Mouse (Mus musculus) limb, embryonic 11.5 days (tissue): Measurements from ENCODE around the gene Lyz2. TPM values are rescaled to one million over a fixed set of nuclear protein-coding genes. Genes with fewer than 3 reads are reported as not detected.
"Not testable (repeated sequence)": the region's sequence is repeated elsewhere in the genome, so short reads cannot be mapped to it uniquely, and the experiment has no call there.

Experiments used
- ATAC-seq: fragments of 200-750 bp; cut with Nextera tagmentation; 2 replicates; pipeline ENCODE4 v1.8.0; 2017; ENCODE audit warnings: low read depth; ENCODE audit not compliant: insufficient number of reproducible peaks, low FRiP score, low TSS enrichment
- DNase-seq: peaks from one replicate; pipeline ENCODE4 v3.0.0-alpha.2; 2015; ENCODE audit warnings: low spot score
- H3K27ac ChIP-seq: fragments of 300-500 bp; sonication (generic); replicated peaks from 2 replicates; pipeline ENCODE4 v1.5.1; 2014; ENCODE audit warnings: low read depth, mild to moderate bottlenecking, low read length
- H3K27me3 ChIP-seq: fragments of 300-500 bp; sonication (generic); 2 replicates; pipeline ENCODE4 v1.6.1; 2014; ENCODE audit warnings: mild to moderate bottlenecking, low read length, mixed read lengths; ENCODE audit not compliant: control insufficient read depth, insufficient read depth
- H3K36me3 ChIP-seq: fragments of 300-500 bp; sonication (generic); 2 replicates; pipeline ENCODE4 v1.6.1; 2014; ENCODE audit warnings: mild to moderate bottlenecking, low read length, moderate library complexity, mixed read lengths; ENCODE audit not compliant: control insufficient read depth, insufficient read depth
- H3K4me1 ChIP-seq: fragments of 300-500 bp; sonication (generic); 2 replicates; pipeline ENCODE4 v1.6.1; 2014; ENCODE audit warnings: low read length, mixed read lengths; ENCODE audit not compliant: control insufficient read depth, insufficient read depth
- H3K4me2 ChIP-seq: fragments of 300-500 bp; sonication (generic); 2 replicates; pipeline ENCODE4 v1.6.1; 2014; ENCODE audit warnings: low read depth, mild to moderate bottlenecking, moderate library complexity; ENCODE audit not compliant: severe bottlenecking
- H3K4me3 ChIP-seq: fragments of 300-500 bp; sonication (generic); 2 replicates; pipeline ENCODE4 v1.5.1; 2014; ENCODE audit warnings: low read depth, low read length
- H3K9ac ChIP-seq: fragments of 300-500 bp; sonication (generic); 2 replicates; pipeline ENCODE4 v1.6.1; 2014; ENCODE audit warnings: mild to moderate bottlenecking, low read length
- H3K9me3 ChIP-seq: fragments of 300-500 bp; sonication (generic); 2 replicates; pipeline ENCODE4 v1.6.1; 2016; ENCODE audit warnings: low read length; ENCODE audit not compliant: control insufficient read depth
- WGBS: fragments of 180-500 bp; shearing (Covaris S2); extraction: QIAGEN DNeasy Blood & Tissue Kit; methylation state at CpG from one replicate; pipeline ENCODE4 v1.1.7; 2014; 5-methylcytosine and 5-hydroxymethylcytosine counted together
- polyA plus RNA-seq: library from polyadenylated mRNA; unstranded; fragments of >200 nt; fragmentation: Nextera tagmentation; extraction: Ambion mirVana; gene quantifications from 2 replicates; pipeline ENCODE4 v1.2.1, GENCODE M21; 2014

Lyz2 gene
- polyA plus RNA-seq, 1 experiment from 2014 or later: 10.0 TPM

- H3K27ac ChIP-seq: no peak overlapping the region
- ATAC-seq (no peak), DNase-seq (no peak)
- no peak overlapping the region for H3K9ac ChIP-seq
- no peaks in the 10 kb centered on the region for H3K36me3 ChIP-seq
- WGBS: 94% methylated on average over 1 of the region's 1 CpGs
- no peak overlapping the region for H3K4me2 ChIP-seq
- no peaks in the 10 kb centered on the region for H3K4me1 ChIP-seq
- H3K9me3 ChIP-seq: no peaks in the 10 kb centered on the region
- H3K27me3 ChIP-seq: no peaks in the 10 kb centered on the region
- no peak overlapping the region for H3K4me3 ChIP-seq
Measured at GRCm38 (mm10) chr10:117301688-117302087, 19.6 kb upstream of the Lyz2 start.

DNA sequence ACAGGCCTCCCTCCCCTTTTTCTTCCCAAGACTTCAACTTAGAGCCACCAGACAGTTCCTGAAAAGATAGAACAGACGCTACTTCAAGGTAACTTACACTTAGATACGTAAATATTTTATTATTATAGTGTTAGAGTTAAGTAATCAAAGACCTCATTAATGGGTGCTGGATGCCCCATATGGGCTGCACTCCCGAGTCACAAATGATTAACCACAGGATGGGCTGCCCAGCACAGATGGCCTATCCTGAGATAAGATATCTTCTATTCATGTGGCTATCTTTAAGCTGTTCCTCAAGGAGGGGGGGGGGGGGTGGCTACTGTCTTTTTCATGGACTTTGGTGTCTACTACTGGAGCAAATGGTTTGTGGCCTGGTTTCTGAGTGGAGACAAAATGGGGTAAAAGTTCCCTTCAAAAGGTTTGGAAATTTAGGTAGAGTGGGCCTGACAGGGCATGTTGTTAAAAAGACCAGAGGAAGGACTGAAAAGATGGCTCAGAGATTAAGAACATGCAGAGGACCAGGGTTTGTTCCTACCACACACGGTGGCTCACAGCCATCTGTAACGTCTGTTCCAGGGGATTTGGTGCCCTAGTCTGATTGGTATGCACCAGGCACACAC lies 17.9 kb upstream of the Lyz2 start:
- Histone ChIP-seq H3K4me2 (no peak overlapping the region), H3K36me3 (no peaks in the 10 kb centered on the region), H3K27me3 (no peaks in the 10 kb centered on the region), H3K9ac (no peak overlapping the region), H3K27ac (no peak overlapping the region), H3K4me3 (no peak overlapping the region), H3K4me1 (no peaks in the 10 kb centered on the region), H3K9me3 (no peaks in the 10 kb centered on the region)
- DNase-seq (no peak), ATAC-seq (no peak)
- 80% methylated on average over 5 of the region's 5 CpGs for WGBS

DNA sequence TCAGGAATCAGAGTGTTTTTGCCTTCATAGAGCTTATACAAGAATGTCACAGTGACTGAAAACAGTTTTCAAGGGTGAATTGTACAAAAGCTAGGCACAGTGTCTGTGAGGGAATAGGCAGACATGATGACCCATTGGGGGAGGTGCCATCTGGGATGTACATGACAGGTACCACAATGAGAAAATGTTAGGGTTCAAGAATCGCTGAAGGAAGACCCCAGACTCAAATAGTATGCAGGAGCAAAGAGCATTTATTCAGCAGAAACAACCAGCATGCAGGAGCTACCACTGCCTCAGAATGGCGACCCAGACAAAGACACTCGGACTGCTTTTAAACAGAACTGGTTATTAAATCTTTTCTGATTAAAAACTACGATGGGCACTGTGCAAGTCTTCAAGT lies 17.0 kb upstream of the Lyz2 start:
- ATAC-seq (no peak), DNase-seq (no peak)
- Histone ChIP-seq H3K9ac (no peak overlapping the region), H3K36me3 (no peaks in the 10 kb centered on the region), H3K4me1 (no peaks in the 10 kb centered on the region), H3K4me3 (no peak overlapping the region), H3K4me2 (no peak overlapping the region), H3K9me3 (no peaks in the 10 kb centered on the region), H3K27me3 (no peaks in the 10 kb centered on the region), H3K27ac (no peak overlapping the region)
- WGBS: 79% methylated on average over 4 of the region's 4 CpGs

DNA sequence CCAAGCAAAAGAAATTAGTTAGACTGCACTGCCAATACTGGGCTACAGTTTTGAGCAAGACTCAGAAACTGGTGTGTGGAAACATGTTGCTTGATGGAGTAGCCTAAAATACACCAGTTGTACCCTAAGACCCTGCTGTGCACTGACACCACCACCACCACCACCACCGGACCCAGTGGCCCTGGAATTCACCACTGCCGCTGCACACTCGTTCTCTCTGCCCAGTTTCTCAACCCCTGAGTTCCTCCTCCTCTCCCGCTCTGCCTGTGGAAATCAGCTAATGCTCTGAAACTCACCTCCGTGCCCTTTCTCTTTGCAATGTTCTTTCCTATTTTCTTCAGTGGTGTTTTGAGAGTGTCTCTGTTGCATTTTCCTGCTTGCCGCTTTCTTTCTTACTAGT lies 16.2 kb upstream of the Lyz2 start:
- Histone ChIP-seq H3K27ac (no peak overlapping the region), H3K9me3 (no peaks in the 10 kb centered on the region), H3K9ac (no peak overlapping the region), H3K36me3 (no peaks in the 10 kb centered on the region), H3K4me1 (no peaks in the 10 kb centered on the region), H3K4me2 (no peak overlapping the region), H3K27me3 (no peaks in the 10 kb centered on the region), H3K4me3 (no peak overlapping the region)
- WGBS: 80% methylated on average over 6 of the region's 6 CpGs
- no peak for ATAC-seq
- DNase-seq: no peak

GRCm38 (mm10) chr10:117292671-117293070 lies 10.6 kb upstream of the Lyz2 start, which contains the start of gene Lyz1:
TSS of gene Lyz1 (minus strand) at chr10:117292868.
- no peak for ATAC-seq
- WGBS: 81% methylated on average over 5 of the region's 5 CpGs

DNA sequence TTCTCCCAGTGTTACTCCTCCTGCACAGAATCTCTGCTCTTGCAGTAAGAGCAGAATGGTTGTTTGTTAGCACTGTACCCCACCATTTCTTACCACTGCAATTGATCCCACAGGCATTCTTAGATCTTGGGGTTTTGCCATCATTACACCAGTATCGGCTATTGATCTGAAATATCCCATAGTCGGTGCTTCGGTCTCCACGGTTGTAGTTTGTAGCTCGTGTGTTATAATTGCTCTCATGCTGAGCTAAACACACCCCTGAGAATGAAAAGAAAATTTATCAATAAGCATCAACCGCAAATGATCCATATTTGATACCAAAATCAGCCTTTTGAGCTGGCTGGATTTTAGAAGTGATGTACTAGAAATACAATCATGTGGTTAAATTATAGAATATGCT lies 8.8 kb upstream of the Lyz2 start:
- not testable (repeated sequence) for DNase-seq, H3K27ac ChIP-seq, H3K4me2 ChIP-seq, H3K9me3 ChIP-seq, ATAC-seq, H3K4me1 ChIP-seq, H3K27me3 ChIP-seq, H3K4me3 ChIP-seq, H3K9ac ChIP-seq, H3K36me3 ChIP-seq
- 93% methylated on average over 6 of the region's 6 CpGs for WGBS

More at GRCm38 (mm10) chr10:117292671-117293070, 10.6 kb upstream of the Lyz2 start, which contains the start of gene Lyz1:
- Histone ChIP-seq H3K27ac (no peak within 1 kb of the TSS), H3K4me1 (no peaks in the 10 kb centered on the region), H3K27me3 (no peaks in the 10 kb centered on the region), H3K36me3 (no peaks in the 10 kb centered on the region), H3K9me3 (no peaks in the 10 kb centered on the region), H3K4me2 (no peak within 1 kb of the TSS), H3K9ac (no peak within 1 kb of the TSS), H3K4me3 (no peak within 1 kb of the TSS)
- no peak for DNase-seq

DNA sequence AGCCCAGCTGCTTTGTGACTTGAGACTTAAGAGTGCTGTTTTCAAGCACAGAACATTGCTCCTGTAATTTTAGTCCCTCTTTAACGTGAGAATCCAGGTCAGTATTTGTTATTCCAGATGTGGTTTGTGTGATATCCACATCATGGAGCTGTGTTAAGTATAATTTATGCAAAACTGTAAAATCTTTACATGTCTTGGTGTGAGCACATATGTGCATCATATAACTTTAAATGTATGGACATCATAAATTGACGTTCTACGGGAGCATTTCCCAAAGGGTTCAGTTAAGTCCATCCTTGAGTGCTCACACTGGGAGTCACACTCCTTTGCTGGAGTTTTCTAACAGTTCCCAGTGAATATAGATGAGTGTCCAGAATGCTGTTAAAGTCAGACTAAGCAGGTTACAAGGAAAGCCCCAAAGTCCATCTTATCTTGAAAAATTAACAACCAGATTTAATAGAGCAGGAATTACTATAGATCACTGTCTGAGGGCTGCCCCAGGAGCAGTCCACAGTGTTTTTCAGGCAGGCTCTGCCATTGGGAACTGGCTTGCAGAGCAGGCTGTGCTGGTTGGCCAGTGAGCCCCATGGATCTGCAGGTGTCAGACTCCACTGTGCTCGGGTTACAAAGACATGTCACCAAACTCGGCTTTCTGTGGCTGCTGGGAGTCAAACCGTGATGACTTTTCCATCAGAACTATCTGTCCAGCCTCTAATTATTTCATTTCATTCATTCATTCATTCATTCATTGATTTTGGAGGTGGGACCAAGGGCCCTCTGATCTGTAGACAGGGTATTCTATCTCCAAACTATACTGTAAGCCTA lies 8.1 kb upstream of the Lyz2 start:
- H3K4me2 ChIP-seq: no peak overlapping the region
- H3K9ac ChIP-seq: no peak overlapping the region
- no peaks in the 10 kb centered on the region for H3K27me3 ChIP-seq
- H3K36me3 ChIP-seq: no peaks in the 10 kb centered on the region
- no peaks in the 10 kb centered on the region for H3K9me3 ChIP-seq
- ATAC-seq (no peak), DNase-seq (no peak)
- WGBS: 41% methylated on average over 6 of the region's 6 CpGs
- H3K4me3 ChIP-seq: no peak overlapping the region
- no peak overlapping the region for H3K27ac ChIP-seq
- no peaks in the 10 kb centered on the region for H3K4me1 ChIP-seq

DNA sequence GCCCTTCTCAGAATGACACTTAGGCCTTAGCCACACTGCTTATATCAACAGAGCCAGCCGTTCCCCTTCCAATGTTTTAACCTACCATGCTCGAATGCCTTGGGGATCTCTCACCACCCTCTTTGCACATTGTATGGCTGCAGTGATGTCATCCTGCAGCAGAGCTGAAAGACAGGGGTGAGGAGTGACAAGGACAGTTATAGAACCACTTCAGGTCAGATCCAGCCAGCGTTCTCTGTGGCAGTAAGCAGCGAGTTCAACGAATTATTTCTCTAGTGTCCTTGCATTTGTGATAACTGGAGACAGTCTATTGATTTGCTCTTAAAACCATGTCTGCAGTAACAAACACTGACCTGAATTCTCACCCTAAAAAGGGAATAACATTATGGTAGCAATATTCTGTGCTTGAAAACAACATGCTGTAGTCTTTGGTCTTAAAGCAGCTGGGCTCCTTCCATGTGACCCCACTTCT lies 6.9 kb upstream of the Lyz2 start:
- not testable (repeated sequence) for H3K9ac ChIP-seq, H3K4me1 ChIP-seq, H3K4me3 ChIP-seq, ATAC-seq, H3K4me2 ChIP-seq, H3K27me3 ChIP-seq, H3K36me3 ChIP-seq, DNase-seq, H3K27ac ChIP-seq, H3K9me3 ChIP-seq
- whole genome bisulfite sequencing: 92% methylated on average over 5 of the region's 5 CpGs
